Mouse (Mus musculus): ENCODE results near the gene Agpat2.
A peak's percentile ranks its signal among the peaks of the same experiment; 100 is the strongest.

Gene Agpat2

DNA sequence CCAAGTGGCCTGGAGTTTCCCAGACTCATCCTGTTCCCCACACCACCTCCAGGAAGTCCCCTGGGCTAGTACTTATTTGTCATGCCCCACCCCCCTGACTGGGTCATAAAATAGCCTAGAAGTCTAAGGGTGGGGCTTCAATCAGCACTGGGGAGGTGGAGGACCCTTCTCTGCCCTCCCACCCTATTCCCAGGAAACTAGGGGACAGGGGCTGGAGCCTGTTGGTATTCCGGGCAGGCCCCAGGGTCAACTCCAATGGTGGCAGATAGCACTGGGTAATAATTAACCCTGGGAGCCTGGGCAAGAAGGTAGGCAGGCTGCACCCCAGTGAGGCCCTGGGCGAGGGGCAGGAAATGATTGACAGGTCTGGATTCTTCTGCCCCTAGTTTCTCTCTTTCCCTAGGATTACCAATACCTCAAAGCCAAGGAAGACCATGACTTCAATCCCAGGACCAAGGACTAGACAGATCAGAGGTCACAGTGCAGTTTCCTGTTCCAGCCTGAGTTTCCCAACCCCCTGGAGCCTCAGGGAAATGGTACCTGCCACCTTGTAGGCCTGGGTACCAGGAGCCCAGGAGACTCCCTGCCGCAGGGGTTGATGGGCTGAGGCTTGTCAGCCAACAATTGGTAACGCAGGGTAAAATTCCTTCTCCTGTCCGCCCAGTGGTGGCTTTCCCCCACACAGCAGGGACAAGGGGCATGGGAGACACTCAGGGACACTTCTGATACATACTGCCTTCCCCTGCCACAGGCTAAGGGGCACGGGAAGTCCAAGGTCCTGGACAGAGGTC, 9.1 kb downstream of the Agpat2 start:
- DNase-seq: peak; percentile 74

DNA sequence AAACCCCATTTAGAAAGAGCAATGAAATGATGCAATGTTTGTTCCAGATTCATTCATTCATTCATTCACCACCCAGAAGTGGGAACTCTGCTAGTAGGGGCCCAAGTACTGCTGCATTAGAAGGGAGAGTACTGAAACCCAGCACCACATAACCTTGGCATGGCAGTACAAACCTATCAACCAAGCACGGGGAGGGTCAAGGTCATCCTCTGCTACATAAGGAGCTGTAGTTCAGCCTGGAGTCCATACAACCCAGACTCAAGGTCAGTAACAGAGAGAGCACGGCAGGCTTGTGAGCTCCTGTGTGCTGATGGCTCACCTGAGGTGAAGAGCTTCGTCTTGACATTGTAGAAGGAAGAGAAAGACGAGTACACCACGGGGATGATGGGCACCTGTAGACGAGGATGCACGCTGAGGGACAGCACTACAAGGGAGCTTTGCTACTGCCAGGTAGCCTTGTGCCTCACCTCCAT, 9.7 kb downstream of the Agpat2 start:
- no peak for DNase-seq

DNA sequence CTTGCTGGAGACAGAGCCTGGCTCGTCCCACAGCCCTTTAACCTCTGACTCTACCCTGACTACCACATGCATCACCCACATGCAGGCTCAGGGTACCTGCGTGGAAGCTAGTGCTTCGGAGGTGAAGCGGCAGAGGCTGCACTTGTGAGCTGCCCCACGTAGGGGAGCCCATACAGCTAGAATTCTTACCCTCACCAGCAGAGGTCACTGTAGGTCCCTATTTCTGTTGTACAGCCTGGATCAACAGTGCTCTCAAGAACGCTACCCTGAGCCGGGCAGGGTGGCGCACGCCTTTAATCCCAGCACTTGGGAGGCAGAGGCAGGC, 10.2 kb downstream of the Agpat2 start:
- peak; percentile 76 for DNase-seq

DNA sequence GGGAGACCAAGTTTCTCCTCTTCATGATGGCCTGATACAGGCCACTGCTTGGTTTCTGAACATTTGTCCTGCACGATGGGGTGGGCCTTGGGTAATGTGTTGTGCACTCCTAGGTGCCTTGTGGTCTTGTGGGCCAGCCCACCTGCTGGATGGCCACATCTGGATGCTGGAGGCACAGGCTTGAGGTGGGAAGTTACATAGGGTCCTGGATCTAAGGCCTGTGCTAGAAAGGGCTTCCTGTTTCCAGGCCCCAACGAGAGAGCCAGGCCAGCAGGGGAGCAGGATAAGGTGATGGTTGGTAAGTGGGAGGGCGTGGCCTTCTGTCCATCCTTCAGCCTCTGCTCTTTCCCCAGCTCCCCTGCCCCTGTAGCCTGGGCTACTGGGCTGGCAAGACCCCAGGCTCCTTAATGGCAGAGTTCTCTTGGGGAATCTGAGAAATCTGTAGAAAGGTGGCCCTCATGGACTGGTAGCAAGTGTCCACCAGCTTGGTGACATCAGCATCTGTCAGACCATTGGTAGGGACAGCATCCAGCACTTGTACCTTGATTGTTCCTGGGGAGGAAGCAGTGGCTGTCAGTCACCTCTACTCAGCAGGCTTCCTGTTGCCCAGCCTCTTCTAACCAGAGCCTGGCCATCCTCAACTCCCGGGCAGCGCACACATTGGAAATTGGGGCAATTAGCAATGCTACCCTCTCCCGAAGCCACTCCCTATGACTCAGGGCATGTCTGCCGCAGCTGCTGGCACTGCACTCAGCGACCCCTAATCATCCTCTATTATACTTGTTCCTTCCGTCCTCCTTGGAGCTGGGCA, 10.8 kb downstream of the Agpat2 start:
- peak; percentile 37 for DNase-seq

DNA sequence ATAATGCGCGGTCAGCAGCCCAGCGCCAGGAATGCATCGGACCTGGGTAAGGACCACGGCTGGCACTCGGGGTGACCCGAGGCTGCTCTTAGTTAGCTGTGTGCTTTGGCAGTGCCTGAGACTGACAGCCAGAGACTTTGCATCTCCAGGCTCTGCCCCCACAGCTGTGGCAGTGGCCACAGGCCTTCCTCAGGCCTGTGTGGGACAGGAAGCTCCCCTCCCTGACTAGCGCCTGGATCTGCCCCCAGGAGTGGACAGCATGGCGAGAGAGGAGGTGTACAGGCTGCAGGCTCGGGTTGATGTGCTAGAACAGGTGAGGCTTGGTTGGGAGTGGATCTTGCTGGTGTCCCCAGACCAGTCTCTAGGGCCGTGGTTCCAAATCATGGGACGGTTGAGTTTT, 12.8 kb downstream of the Agpat2 start:
- DNase-seq: no peak

DNA sequence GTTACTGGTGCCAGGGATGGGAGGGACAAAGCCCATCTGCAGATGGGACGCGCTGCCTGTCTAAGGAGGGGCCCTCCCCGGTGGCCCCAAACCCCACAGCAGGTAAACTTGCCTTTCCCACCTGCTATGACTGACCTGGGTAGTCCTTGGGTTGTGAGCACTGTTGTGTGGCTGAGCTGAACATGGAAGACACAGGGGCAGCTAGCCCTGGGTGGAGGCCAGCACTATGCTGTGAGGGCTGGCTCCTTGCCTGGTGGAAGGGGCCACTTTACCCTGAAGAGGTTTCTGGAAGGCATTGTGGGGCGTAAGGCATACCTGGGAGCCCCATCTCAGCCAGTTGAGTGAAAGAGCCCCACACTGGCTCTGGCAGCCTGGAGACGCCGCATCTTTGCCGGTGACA, 13.3 kb downstream of the Agpat2 start:
- no peak for DNase-seq

DNA sequence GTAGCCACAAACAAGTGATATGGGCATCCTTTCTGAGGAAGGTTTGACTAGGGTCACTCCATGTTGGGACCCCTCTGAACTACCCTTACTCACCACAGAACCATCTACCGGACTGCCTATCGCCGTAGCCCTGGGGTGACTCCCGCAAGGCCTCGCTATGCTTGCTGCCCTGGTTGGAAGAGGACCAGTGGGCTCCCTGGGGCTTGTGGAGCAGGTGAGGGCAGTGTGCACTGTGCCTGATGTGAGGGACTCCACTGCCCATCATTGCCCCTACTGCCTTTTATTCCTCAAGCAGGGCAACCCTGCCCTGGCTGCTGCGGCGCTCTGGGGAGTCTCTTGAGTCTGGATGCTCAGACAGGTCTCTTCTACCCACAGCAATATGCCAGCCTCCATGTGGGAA, 13.9 kb downstream of the Agpat2 start:
- DNase-seq: no peak

DNA sequence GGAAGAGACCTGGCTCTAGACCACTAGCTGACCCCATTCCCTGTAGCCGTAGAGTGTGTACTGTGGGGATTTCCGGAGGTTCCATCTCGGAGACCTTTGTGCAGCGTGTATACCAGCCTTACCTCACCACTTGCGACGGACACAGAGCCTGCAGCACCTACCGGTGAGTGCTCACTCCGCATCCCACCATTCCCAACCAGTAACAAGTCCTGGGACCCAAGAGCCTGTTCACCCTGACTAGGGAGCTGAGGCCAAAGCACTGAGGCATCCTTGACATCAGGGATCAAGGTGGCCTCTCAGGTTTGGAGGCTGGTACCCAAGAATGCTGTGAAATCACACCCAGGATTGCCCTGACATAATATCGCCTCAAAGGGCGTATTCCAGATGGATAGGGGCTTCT, 14.9 kb downstream of the Agpat2 start:
- no peak for DNase-seq

DNA sequence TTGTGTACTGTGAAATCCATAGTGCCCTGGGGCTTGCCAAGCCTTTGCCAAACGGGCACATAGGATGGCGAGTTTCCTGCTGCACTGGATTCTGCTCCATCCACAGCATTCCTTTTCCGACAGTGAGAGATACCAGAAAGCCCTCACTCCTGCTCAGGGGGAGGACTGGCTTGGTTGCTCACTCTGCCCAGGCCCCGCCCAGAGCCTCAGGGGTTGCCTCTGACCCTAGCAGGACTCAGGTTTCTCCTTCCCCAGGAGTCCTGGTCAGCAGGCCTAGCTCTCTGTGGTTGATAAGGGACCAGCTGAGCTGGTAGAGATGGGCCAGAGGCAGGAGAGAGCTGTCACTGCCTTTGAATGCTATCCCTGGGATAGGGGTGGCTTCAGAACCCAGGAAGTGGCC, 15.6 kb downstream of the Agpat2 start:
- peak; percentile 31 for DNase-seq

DNA sequence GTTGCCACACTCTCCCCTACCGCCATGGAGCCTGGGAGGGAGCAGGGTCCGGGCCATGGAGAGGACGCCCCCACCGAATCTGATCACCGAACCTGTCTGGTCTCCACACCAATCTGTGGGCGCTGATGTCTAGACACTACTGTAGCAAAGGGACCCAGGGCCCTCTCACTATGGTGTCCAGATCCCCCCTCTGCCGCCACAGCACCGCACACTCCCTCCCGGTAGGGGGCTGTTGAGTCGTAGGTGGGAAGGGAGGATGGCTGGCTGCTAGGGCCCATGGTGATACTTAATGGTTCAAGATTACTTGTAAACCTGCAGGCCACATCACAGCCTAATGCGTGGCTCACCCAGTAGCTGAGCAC, 17.2 kb downstream of the Agpat2 start:
- DNase-seq: no peak

DNA sequence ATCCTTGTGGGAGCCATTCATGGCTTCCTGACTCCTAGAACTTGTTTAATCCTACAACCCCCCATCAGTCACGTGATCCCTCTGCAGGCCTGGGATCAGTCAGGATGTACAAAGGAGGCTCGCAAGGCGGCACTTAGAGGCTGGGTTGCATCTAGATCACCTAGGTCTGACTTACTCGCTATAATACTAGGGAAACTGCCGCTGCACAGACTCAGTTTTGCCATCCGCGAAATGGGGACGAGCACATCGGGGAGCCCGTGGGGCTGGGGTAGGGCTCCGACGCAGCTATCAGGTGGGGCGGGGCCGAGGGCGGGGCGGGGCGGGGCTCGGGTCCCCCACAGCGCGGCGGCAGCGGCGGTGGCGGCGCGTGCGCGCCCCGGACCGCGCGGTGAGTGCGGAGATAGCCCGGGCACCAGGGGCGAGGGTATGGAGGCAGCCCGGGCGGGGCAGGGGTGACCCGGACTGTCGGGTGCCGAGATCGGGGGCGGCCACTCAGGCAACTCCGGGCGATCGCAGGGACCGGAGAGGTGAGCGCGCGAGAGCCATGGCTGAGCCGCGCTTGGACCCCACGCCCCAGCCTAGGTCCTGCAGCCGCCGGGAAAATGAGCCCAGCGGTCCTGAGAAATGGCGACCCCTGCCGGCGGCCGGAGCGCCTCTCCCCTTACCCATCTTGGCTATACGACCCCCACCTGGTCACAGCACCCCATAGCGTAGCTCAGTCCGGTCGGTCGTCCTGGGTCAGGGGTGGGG, 17.7 kb downstream of the Agpat2 start, which contains the start of gene Gm20532:
Gene Gm20532 (plus strand): TSS at position 346 of the 750 bp plus-strand sequence.
- DNase-seq: peak; percentile 85

DNA sequence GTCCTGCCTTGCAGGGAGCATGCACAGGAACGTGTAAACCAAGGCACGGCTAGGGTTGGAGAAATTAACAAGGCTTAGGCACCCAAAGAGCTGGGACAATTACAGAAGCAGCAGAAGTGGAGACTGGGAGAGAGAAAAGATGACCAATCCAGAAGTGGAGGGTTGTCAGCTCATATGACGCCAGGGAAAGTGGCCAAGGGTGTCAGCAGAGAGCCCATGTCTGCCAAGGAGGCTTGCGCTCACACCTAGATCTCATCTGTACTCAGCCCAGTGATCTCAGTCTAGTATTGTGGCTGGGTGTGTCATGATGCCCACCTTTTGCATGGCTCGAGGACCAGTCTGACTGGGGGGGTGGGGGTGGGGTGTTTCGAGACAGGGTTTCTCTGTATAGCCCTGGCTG, 18.5 kb downstream of the Agpat2 start:
- DNase-seq: peak; percentile 34

DNA sequence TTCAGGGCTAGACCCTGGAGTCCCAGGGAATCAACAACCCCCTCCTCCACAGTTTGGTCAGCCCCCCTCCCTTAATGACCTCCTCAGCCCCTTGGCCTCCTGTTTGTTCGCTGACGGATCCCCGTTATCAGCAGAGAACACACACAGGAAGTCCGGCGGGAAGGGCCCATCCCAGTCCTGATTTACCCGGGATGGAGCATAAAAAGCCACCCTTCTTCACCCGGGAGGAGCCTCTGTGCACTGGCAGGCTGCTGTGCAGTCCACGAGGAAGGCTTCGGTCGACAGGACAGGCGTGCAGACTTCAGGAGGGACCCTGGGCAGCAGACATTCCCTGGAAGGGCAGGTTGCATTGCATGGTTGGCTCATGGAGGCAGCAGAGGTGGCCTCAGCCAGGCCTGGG, 20.6 kb downstream of the Agpat2 start:
- DNase-seq: peak; percentile 84

DNA sequence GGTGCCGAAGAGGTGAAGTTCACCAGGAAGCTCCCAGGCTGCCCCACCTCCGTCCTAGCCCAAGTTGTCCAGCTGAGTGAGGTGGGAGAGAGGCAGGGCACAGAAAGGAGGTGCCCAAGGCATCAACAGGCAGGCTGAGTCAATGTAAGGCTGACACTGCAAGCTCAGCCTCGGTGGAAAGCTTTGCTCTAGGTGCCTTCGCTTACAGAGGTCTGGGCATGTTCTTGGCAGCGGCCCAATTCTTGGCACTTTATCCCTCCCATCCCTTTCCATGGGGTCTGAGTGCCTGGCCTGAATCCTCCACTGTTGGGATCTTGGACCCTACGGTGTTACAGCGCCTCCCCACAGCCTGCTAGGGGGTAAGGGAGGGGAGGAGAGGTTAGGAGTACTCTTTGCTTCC, 21.5 kb downstream of the Agpat2 start:
- DNase-seq: peak; percentile 64

DNA sequence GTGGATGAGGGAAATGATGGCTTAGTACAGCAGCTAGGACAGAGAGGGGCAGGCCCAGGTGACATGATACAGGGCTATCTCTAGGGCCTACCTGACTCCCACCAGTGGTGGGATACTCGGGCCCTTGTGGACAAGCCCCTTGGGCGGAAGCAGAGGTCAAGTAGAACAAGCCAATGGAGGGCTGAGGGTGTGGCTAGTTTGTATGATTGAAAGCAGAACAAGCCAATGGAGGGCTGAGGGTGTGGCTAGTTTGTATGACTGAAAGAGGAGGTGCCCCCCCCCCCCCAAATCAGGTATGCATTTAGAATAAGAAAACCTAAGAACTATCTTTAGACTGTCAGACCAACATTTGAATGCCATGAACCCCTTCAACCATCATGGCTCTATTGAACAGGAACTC, 22.0 kb downstream of the Agpat2 start:
- DNase-seq: peak; percentile 69

DNA sequence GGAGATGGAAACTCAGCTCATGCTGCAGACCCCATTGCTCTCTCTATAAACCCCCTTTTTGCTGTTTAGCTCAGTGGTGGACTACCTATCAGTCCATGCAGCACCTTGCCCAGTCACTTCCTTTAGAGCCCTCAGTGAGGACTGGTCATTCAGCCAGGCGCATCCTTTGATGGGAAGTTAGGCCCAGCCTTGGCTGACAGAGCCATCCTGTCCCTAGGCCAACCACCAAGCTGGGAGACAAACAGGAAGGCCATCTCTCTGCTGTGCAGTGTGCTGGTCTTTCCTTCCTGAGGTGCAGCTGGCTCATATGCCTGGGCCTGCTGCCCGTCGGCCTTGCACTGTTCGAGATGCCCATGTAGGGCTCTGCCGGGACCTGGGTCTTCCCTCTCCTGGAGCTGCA, 23.5 kb downstream of the Agpat2 start:
- DNase-seq: peak; percentile 56

DNA sequence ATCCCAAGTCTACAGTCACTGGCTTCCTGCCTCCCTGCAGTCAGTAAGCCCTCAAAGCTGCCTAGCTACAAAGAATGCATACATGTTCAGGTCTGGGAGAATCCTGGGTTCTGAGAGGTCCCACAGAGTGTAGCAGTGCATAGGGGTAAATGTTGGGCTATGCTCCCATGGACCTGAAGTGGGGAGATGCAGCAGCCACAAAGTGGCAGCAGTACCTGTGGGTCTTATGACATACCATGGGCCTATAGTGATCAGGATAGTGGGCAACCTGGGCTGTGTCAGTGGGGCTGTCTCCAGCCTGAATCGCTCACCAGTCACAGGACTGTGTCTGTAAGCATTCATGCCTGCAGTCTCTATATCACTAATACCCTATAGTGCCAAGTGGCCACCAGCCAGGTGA, 24.5 kb downstream of the Agpat2 start, which contains the start of gene Egfl7:
Gene Egfl7 (plus strand): TSS at position 301 of the 400 bp plus-strand sequence.
- DNase-seq: peak; percentile 5

DNA sequence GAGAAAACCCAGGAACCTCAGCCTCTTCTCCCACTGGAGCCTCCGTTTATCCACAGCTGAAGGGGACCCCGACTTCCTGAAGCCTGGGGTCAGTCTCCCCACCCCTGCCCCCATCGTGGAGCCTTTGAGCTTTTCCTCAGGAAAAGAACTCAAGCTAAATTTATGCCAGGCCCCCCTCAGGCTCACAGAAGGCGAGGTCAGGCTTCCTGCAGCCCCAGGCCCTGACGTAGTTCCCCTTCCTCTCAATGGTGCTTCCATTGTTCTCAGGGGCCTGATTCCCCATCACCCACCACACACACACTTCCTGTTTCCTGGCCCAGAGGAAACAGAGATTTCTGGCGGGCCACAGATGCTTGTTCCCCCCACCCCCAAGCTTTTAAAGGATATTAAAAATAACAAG, 25.8 kb downstream of the Agpat2 start:
- DNase-seq: peak; percentile 82

DNA sequence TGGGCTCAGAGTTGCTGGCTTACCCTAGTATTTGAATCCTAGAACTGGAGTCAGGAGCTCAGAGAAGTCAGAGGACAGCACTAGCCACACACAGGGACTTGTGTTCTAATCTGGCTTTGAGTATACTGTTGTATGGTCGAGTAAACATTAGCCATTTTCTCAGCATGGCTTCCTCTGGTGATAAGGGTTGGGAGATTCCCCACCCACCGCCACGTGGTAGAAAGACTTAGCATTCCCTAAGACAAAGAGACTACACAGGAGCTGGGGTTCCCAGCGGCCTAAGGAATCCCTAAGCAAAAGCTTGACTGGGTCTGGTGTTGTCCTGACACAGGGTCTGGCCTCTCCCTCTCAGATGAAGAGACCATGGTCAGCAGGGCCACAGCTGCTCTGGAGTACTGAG, 27.8 kb downstream of the Agpat2 start:
- peak; percentile 14 for DNase-seq

DNA sequence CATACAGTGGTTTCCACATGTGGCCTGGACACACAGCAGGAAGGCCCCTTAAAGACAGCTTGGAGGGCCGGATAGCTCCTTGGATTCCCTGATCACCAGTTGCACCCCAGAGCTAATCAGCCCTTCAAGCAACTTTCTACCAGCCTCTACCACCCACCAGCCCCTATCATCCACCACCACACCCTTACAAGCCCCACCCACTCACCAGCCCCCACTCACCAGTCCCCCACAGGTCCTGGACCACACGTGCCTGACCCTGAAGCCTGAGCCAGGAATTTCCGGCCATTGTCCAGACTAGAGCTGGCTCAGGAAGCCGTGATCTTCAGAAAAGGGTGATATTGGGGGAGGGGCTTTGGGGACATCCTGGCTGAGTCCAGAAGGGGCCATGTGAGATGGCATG, 28.4 kb downstream of the Agpat2 start:
- peak; percentile 81 for DNase-seq

DNA sequence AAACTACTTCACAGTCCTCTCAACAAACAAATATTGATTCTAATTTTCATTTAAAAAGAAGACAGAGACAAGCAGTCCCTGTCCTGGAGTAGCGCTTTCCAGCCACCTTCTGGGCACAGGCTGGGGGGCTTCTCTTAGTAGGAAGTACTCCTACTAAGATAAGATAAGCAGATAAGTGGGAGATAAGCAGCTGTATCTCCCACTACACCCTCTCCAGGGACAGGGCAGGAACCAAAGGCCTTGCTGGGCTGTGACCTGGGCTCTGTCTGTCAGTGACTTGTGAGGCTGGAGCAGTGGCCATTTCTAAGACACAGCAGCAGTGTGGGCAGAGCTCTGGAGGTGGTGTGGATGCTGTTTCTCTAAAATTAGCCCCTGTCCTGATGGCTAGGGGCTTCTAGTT, 28.8 kb downstream of the Agpat2 start:
- no peak for DNase-seq

DNA sequence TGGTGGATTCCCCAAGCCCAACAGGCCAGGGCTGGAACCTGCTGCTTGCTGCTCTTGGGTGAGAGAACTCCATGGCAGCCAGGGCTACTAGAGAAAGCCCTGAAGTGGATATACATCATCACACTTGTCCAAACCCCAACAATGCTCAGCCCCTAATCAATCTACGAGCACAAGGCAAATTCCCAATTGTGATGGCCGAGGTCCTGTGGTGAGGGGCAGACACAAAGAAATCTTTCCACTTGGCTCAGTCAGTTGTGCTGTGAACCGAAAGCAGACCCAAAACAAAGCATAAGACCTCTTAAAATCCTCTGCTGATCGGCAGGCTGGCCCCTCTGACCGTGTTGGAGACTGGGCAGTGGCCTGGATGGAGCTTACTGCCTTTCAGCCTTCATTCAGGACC, 29.4 kb downstream of the Agpat2 start:
- no peak for DNase-seq

DNA sequence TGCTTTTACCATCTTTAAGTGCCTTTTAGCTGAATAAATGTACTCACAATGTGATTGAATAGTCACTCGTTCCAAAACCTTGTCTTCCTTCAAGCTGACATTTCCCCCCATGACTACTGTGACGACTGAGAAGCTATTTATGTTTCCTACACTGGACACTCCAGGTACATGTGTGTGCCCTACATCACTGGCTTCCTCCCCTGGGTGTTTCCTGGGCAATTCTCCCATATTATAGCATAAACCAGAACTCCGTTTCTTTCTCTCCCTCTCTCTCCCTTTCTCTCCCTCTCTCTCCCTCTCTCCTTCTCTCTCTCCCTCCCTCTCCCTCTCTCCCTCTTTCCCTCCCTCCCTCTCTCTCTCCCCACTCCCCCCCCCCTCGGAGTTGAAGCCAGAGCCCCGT, 30.4 kb downstream of the Agpat2 start:
- DNase-seq: peak; percentile 14
